Mouse (Mus musculus) hindbrain, embryonic 12.5 days (tissue): ENCODE data around the gene Dhodh. TPM values are rescaled to one million over a fixed set of nuclear protein-coding genes. Genes with fewer than 3 reads are reported as not detected.
A peak's percentile ranks its signal among the peaks of the same experiment; 100 is the strongest.

Experiments used
- ATAC-seq: fragments of 200-750 bp; cut with Nextera tagmentation; 2 replicates; pipeline ENCODE4 v1.8.0; 2017; ENCODE audit warnings: moderate TSS enrichment; ENCODE audit not compliant: low FRiP score
- H3K27ac ChIP-seq: fragments of 300-500 bp; sonication (generic); 2 replicates; pipeline ENCODE4 v1.5.1; 2016; ENCODE audit warnings: mild to moderate bottlenecking
- H3K27me3 ChIP-seq: fragments of 300-500 bp; sonication (generic); 2 replicates; pipeline ENCODE4 v1.6.1; 2016; ENCODE audit warnings: mild to moderate bottlenecking
- H3K36me3 ChIP-seq: fragments of 300-500 bp; sonication (generic); 2 replicates; pipeline ENCODE4 v1.6.1; 2016; ENCODE audit warnings: mild to moderate bottlenecking
- H3K4me1 ChIP-seq: fragments of 300-500 bp; sonication (generic); 2 replicates; pipeline ENCODE4 v1.6.1; 2016
- H3K4me2 ChIP-seq: fragments of 300-500 bp; sonication (generic); replicated peaks from 2 replicates; pipeline ENCODE4 v1.6.1; 2016; ENCODE audit warnings: mild to moderate bottlenecking
- H3K4me3 ChIP-seq: fragments of 300-500 bp; sonication (generic); 2 replicates; pipeline ENCODE4 v1.5.1; 2016; ENCODE audit warnings: mild to moderate bottlenecking
- H3K9ac ChIP-seq: fragments of 300-500 bp; sonication (generic); 2 replicates; pipeline ENCODE4 v1.6.1; 2016; ENCODE audit warnings: mild to moderate bottlenecking, moderate library complexity
- H3K9me3 ChIP-seq: fragments of 300-500 bp; sonication (generic); replicated peaks from 2 replicates; pipeline ENCODE4 v1.6.1; 2016; ENCODE audit warnings: mild to moderate bottlenecking
- WGBS: fragments of 180-500 bp; shearing (Covaris S2); methylation state at CpG from one replicate; pipeline ENCODE4 v1.1.7; 2016; 5-methylcytosine and 5-hydroxymethylcytosine counted together
- polyA plus RNA-seq: library from polyadenylated mRNA; unstranded; fragments of >200 nt; fragmentation: Nextera tagmentation; extraction: Ambion mirVana; gene quantifications from 2 replicates; pipeline ENCODE4 v1.2.1, GENCODE M21; 2016

Dhodh gene
- 36.5 and 38.8 TPM in 2 replicates for polyA plus RNA-seq

DNA sequence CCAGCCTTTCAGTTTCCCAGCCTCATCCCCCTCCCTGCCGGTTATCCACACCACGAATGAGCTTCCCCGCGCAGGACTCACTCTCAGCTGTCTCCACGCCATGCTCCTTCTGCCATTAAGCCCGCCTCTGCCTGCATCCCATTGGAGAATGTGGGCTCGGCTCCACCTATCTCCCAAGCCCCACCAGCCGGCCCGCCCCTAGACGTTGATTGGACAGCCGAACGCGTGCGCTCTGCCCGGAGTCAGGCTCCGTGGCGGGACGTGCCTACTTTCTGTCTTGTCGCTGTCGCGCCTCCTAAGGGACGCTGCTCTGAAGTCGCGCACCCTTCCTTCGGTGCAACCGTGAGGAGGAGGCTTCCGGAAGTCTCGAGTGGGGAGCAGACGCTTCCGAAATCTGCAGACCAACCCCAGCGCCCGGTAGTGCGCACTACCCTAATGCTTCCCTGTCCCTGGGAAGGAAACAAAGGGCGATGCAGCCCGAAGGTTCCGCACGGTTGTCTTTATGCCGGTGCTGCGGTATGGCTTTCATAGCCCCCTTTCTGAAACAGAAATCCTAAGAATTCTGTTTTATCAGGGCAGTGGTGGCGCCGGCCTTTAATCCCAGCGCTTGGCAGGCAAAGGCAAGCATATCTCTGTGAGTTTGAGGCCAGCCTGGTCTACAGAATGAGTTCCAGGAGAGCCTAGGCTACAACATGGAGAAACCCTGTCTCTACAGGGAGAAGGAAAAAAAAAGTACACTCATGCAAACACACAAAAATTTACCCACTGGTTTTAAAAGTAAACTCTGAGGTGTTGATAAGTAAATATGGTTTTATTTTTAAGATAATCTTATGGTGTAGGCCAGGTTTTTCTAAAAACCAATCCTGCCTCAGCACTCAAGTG lies at the start of gene Dhodh:
Gene Dhodh, minus strand, starts transcription at position 403 of the 882 bp plus-strand sequence.
- Histone ChIP-seq H3K4me1 (peaks cover 10% of the 10 kb centered on the region), H3K27me3 (no peaks in the 10 kb centered on the region), H3K9ac (peak within 1 kb of the TSS; percentile 70), H3K4me2 (peak within 1 kb of the TSS; percentile 77), H3K27ac (peak within 1 kb of the TSS; percentile 93), H3K4me3 (peak within 1 kb of the TSS; percentile 56), H3K9me3 (no peaks in the 10 kb centered on the region), H3K36me3 (peaks cover 11% of the 10 kb centered on the region)
- peak; percentile 99 for ATAC-seq
- WGBS, result under 1% methylated on average over 42 of the region's 42 CpGs

DNA sequence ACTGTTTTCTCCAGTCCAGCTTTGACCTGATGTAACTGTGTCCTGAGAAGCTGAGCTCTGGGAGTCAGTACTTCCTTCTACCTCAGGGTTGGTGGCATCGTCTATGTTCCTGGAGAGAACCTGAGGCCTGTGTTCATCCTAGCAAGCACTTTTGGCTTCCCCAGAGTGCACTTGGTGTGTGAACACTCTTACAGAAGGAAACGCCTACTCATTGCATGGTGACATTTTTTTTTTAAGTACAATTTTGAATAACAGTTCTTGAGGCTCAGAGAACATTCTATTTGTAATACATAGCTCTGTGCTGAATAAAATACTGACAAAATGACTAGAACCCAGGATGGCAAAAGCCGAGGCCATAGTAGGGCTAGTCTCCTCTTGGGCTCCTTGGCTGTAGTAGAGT lies 48.4 kb upstream of the Dhodh start:
- Histone ChIP-seq H3K27me3 (no peaks in the 10 kb centered on the region), H3K4me1 (no peaks in the 10 kb centered on the region), H3K4me2 (no peak overlapping the region), H3K27ac (no peak overlapping the region), H3K4me3 (no peak overlapping the region), H3K9me3 (no peaks in the 10 kb centered on the region), H3K36me3 (no peaks in the 10 kb centered on the region), H3K9ac (no peak overlapping the region)
- 82% methylated on average over 3 of the region's 3 CpGs for WGBS
- no peak for ATAC-seq

DNA sequence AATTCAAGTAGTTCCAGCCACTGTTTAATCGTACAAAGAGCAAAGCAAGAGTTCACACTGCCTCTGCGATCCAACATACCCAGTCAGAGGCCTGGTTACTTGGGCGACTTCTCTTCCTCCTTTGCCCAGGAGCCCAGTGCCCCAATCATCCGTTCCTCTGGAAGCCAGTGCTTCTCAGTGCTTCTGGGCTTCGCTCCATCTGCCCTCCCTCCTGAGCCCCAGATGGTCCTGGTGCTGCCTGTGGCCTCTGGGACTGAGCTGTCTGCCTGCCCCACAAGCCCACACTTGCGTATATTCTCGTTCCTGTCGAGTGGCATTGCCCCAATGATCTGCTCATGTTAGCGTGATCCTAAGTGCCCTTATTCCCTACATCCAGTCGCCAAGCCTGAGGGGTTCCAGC lies 42.3 kb upstream of the Dhodh start:
- Histone ChIP-seq H3K9ac (no peak overlapping the region), H3K4me3 (no peak overlapping the region), H3K36me3 (no peaks in the 10 kb centered on the region), H3K4me1 (no peaks in the 10 kb centered on the region), H3K4me2 (no peak overlapping the region), H3K27me3 (no peaks in the 10 kb centered on the region), H3K27ac (no peak overlapping the region), H3K9me3 (no peaks in the 10 kb centered on the region)
- WGBS, result 79% methylated on average over 10 of the region's 10 CpGs
- no peak for ATAC-seq

DNA sequence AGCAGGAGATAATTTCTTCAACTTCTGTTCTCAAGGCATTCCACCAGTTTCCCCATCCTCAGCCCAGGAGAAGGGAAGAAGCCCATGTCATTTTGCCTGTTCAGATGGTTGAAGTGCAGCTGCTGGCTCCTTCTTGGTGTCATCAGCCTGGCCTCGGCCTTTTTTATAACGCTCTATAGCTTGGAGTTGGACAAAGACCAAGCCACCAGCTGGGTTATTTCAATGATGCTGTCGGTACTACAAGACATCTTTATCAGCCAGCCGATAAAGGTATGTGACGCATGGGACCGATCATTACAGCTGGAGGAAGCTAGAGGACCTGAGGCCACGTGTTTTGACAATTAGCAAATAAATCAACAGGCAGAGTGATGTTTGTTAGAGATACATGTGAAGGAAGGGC lies 40.0 kb upstream of the Dhodh start:
- Histone ChIP-seq H3K9ac (no peak overlapping the region), H3K4me3 (no peak overlapping the region), H3K9me3 (no peaks in the 10 kb centered on the region), H3K27me3 (no peaks in the 10 kb centered on the region), H3K4me1 (no peaks in the 10 kb centered on the region), H3K27ac (no peak overlapping the region), H3K4me2 (no peak overlapping the region), H3K36me3 (no peaks in the 10 kb centered on the region)
- no peak for ATAC-seq
- WGBS, result 76% methylated on average over 7 of the region's 7 CpGs

- Histone ChIP-seq H3K4me3 (no peak overlapping the region), H3K27me3 (no peaks in the 10 kb centered on the region), H3K9me3 (no peaks in the 10 kb centered on the region), H3K27ac (no peak overlapping the region), H3K4me2 (no peak overlapping the region), H3K9ac (no peak overlapping the region), H3K4me1 (no peaks in the 10 kb centered on the region), H3K36me3 (no peaks in the 10 kb centered on the region)
- 68% methylated on average over 11 of the region's 11 CpGs for WGBS
- ATAC-seq, result no peak
Measured at GRCm38 (mm10) chr8:109647331-109647730, 38.9 kb upstream of the Dhodh start.

GRCm38 (mm10) chr8:109641236-109641635 lies 32.8 kb upstream of the Dhodh start:
- no peak overlapping the region for H3K4me3 ChIP-seq
- 86% methylated on average over 5 of the region's 5 CpGs for WGBS

GRCm38 (mm10) chr8:109640410-109640809 lies 31.9 kb upstream of the Dhodh start:
- H3K4me2 ChIP-seq, result no peak overlapping the region
- no peak for ATAC-seq
- no peak overlapping the region for H3K4me3 ChIP-seq
- H3K27ac ChIP-seq, result no peak overlapping the region
- H3K9me3 ChIP-seq, result no peaks in the 10 kb centered on the region
- no peak overlapping the region for H3K9ac ChIP-seq
- no peaks in the 10 kb centered on the region for H3K4me1 ChIP-seq
- no peaks in the 10 kb centered on the region for H3K36me3 ChIP-seq
- H3K27me3 ChIP-seq, result no peaks in the 10 kb centered on the region
- WGBS, result 63% methylated on average over 7 of the region's 7 CpGs

More at GRCm38 (mm10) chr8:109641236-109641635, 32.8 kb upstream of the Dhodh start:
- ATAC-seq, result no peak
- Histone ChIP-seq H3K27ac (no peak overlapping the region), H3K27me3 (no peaks in the 10 kb centered on the region), H3K9me3 (no peaks in the 10 kb centered on the region), H3K4me2 (no peak overlapping the region), H3K9ac (no peak overlapping the region), H3K4me1 (no peaks in the 10 kb centered on the region), H3K36me3 (no peaks in the 10 kb centered on the region)

- 74% methylated on average over 5 of the region's 5 CpGs for WGBS
- H3K27ac ChIP-seq, result no peak overlapping the region
- H3K36me3 ChIP-seq, result no peaks in the 10 kb centered on the region
- no peaks in the 10 kb centered on the region for H3K4me1 ChIP-seq
- H3K9ac ChIP-seq, result no peak overlapping the region
- no peaks in the 10 kb centered on the region for H3K9me3 ChIP-seq
- no peaks in the 10 kb centered on the region for H3K27me3 ChIP-seq
- H3K4me2 ChIP-seq, result no peak overlapping the region
- ATAC-seq, result no peak
- no peak overlapping the region for H3K4me3 ChIP-seq
Measured at GRCm38 (mm10) chr8:109638851-109639250, 30.4 kb upstream of the Dhodh start.

DNA sequence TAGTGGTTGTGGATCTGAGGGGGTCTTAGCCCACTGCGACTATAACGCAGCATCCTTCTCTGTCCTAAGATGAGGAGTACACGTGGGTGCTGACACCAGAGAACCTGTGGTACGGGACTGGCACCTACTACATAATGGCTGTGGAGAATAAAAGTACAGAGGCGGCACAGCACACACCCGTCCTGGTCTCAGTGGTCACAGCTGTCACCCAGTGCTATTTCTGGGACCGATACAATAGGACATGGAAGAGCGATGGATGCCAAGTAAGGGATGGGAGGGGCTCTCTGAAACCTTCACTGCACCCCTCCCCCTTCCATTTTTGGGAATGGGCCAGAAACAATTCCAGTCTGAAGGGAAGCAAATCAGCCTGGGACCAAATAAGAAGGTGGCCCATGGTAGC lies 26.7 kb upstream of the Dhodh start:
- no peaks in the 10 kb centered on the region for H3K9me3 ChIP-seq
- ATAC-seq, result no peak
- 88% methylated on average over 8 of the region's 8 CpGs for WGBS

GRCm38 (mm10) chr8:109632498-109632897 lies 24.0 kb upstream of the Dhodh start:
- Histone ChIP-seq H3K36me3 (no peaks in the 10 kb centered on the region), H3K27me3 (no peaks in the 10 kb centered on the region), H3K4me2 (no peak overlapping the region), H3K9me3 (0 out of 2 replicates have a peak, but pooled peaks cover under 1% of the 10 kb centered on the region), H3K4me1 (no peaks in the 10 kb centered on the region), H3K9ac (no peak overlapping the region), H3K4me3 (no peak overlapping the region), H3K27ac (no peak overlapping the region)
- WGBS, result 75% methylated on average over 5 of the region's 5 CpGs
- no peak for ATAC-seq

More for the DNA sequence above, 26.7 kb upstream of the Dhodh start:
- Histone ChIP-seq H3K9ac (no peak overlapping the region), H3K4me2 (no peak overlapping the region), H3K27me3 (no peaks in the 10 kb centered on the region), H3K4me1 (no peaks in the 10 kb centered on the region), H3K4me3 (no peak overlapping the region), H3K27ac (no peak overlapping the region), H3K36me3 (no peaks in the 10 kb centered on the region)

GRCm38 (mm10) chr8:109628638-109629037 lies 20.2 kb upstream of the Dhodh start:
- Histone ChIP-seq H3K4me3 (no peak overlapping the region), H3K9me3 (peaks cover 7% of the 10 kb centered on the region), H3K36me3 (no peaks in the 10 kb centered on the region), H3K27ac (no peak overlapping the region), H3K4me1 (no peaks in the 10 kb centered on the region), H3K9ac (no peak overlapping the region), H3K27me3 (no peaks in the 10 kb centered on the region), H3K4me2 (no peak overlapping the region)
- ATAC-seq, result no peak
- 79% methylated on average over 6 of the region's 6 CpGs for WGBS

- H3K27ac ChIP-seq, result no peak overlapping the region
- ATAC-seq, result no peak
- 93% methylated on average over 3 of the region's 3 CpGs for WGBS
- no peaks in the 10 kb centered on the region for H3K4me1 ChIP-seq
- H3K27me3 ChIP-seq, result no peaks in the 10 kb centered on the region
- no peaks in the 10 kb centered on the region; the same call in 1 of the 2 replicates for H3K9me3 ChIP-seq
- no peak overlapping the region for H3K4me3 ChIP-seq
- no peak overlapping the region for H3K4me2 ChIP-seq
- no peaks in the 10 kb centered on the region for H3K36me3 ChIP-seq
- no peak overlapping the region for H3K9ac ChIP-seq
Measured at GRCm38 (mm10) chr8:109615569-109615968, 7.1 kb upstream of the Dhodh start.
